Mouse (Mus musculus): ENCODE results near the gene Tmem135. TPM values are rescaled to one million over a fixed set of nuclear protein-coding genes. Genes with fewer than 3 reads are reported as not detected.
"Not testable (repeated sequence)": the region's sequence is repeated elsewhere in the genome, so short reads cannot be mapped to it uniquely, and the experiment has no call there.

Gene Tmem135
- polyA plus RNA-seq, 2 experiments, result 12.4 to 18.6 TPM

- ATAC-seq (ENCODE audit: low FRiP score, low read depth), result no peak
- H3K4me3 ChIP-seq (replicated peaks; ENCODE audit: low read length), result no peak overlapping the region
- no peak for TF ChIP-seq POLR2A (IDR thresholded peaks at IDR 0.05; ENCODE audit: borderline replicate concordance, extremely low read depth, insufficient read depth, insufficient read length)
- no peak for DNase-seq (ENCODE audit: low spot score)
- H3K4me1 ChIP-seq (ENCODE audit: control insufficient read depth, insufficient read depth, low read length), result no peaks in the 10 kb centered on the region
- H3K27ac ChIP-seq (replicated peaks; ENCODE audit: low read depth, low read length), result no peak overlapping the region
- H3K9ac ChIP-seq (ENCODE audit: low read depth, low read length, severe bottlenecking), result no peak overlapping the region
- WGBS, result 84% methylated on average over 1 of the region's 1 CpGs
- peaks cover 3% of the 10 kb centered on the region for H3K36me3 ChIP-seq (ENCODE audit: control insufficient read depth, insufficient read depth, low read length)
- no peaks in the 10 kb centered on the region for H3K9me3 ChIP-seq (ENCODE audit: control insufficient read depth, low read length)
- no peak overlapping the region for H3K4me2 ChIP-seq (replicated peaks; ENCODE audit: low read depth, low read length, severe bottlenecking)
- no peaks in the 10 kb centered on the region for H3K27me3 ChIP-seq (ENCODE audit: control insufficient read depth, insufficient read depth, low read length)
Observed at GRCm38 (mm10) chr7:89303765-89304164, 100.3 kb downstream of the Tmem135 start.

GRCm38 (mm10) chr7:89298911-89299458 is 105.0 kb downstream of the Tmem135 start:
- H3K27ac ChIP-seq (replicated peaks; ENCODE audit: low read depth, low read length), result no peak overlapping the region
- H3K4me2 ChIP-seq (replicated peaks; ENCODE audit: low read depth, low read length, severe bottlenecking), result no peak overlapping the region
- TF ChIP-seq POLR2A (IDR thresholded peaks at IDR 0.05; ENCODE audit: borderline replicate concordance, extremely low read depth, insufficient read depth, insufficient read length), result no peak
- DNase-seq (ENCODE audit: low spot score), result no peak
- peaks cover 3% of the 10 kb centered on the region for H3K36me3 ChIP-seq (ENCODE audit: control insufficient read depth, insufficient read depth, low read length)
- H3K4me3 ChIP-seq (replicated peaks; ENCODE audit: low read length), result no peak overlapping the region
- H3K27me3 ChIP-seq (ENCODE audit: control insufficient read depth, insufficient read depth, low read length), result no peaks in the 10 kb centered on the region
- 89% methylated on average over 1 of the region's 1 CpGs for WGBS
- H3K9me3 ChIP-seq (ENCODE audit: control insufficient read depth, low read length), result no peaks in the 10 kb centered on the region
- H3K9ac ChIP-seq (ENCODE audit: low read depth, low read length, severe bottlenecking), result no peak overlapping the region
- ATAC-seq (ENCODE audit: low FRiP score, low read depth), result no peak
- H3K4me1 ChIP-seq (ENCODE audit: control insufficient read depth, insufficient read depth, low read length), result no peaks in the 10 kb centered on the region

- Histone ChIP-seq H3K27me3 (ENCODE audit: control insufficient read depth, insufficient read depth, low read length) (no peaks in the 10 kb centered on the region), H3K4me1 (ENCODE audit: control insufficient read depth, insufficient read depth, low read length) (no peaks in the 10 kb centered on the region), H3K9me3 (ENCODE audit: control insufficient read depth, low read length) (no peaks in the 10 kb centered on the region), H3K4me2 (replicated peaks; ENCODE audit: low read depth, low read length, severe bottlenecking) (no peak overlapping the region), H3K36me3 (ENCODE audit: control insufficient read depth, insufficient read depth, low read length) (peaks cover 3% of the 10 kb centered on the region; the same call in 1 of the 2 replicates), H3K9ac (ENCODE audit: low read depth, low read length, severe bottlenecking) (no peak overlapping the region), H3K4me3 (replicated peaks; ENCODE audit: low read length) (no peak overlapping the region), H3K27ac (replicated peaks; ENCODE audit: low read depth, low read length) (no peak overlapping the region)
- no peak for TF ChIP-seq POLR2A (IDR thresholded peaks at IDR 0.05; ENCODE audit: borderline replicate concordance, extremely low read depth, insufficient read depth, insufficient read length)
- no peak for DNase-seq (ENCODE audit: low spot score)
- no peak for ATAC-seq (ENCODE audit: low FRiP score, low read depth)
- WGBS, result 81% methylated on average over 1 of the region's 1 CpGs
Observed at GRCm38 (mm10) chr7:89296941-89297340, 107.1 kb downstream of the Tmem135 start.

DNA sequence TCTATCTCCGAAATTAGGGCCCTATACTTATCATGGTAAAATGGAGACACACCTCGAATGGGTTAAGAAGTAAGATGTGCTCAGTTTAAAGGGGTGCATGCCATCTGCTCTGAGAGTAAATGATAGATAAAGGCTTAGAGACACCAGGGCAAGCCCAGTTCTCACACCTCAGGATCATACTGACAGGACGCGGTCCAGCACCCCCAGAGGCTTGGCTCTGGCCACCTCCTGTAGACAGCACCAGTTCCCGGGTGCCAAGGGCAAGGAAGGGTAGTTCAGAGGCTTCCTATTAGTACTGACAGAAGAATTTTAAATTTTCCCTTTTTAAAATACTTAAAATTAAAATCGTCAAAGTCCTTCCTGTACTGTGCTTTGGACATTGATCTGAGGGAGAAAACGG is 121.4 kb downstream of the Tmem135 start:
- Histone ChIP-seq H3K4me1 (ENCODE audit: control insufficient read depth, insufficient read depth, low read length) (no peaks in the 10 kb centered on the region), H3K27me3 (ENCODE audit: control insufficient read depth, insufficient read depth, low read length) (no peaks in the 10 kb centered on the region), H3K36me3 (ENCODE audit: control insufficient read depth, insufficient read depth, low read length) (peaks cover 4% of the 10 kb centered on the region), H3K27ac (replicated peaks; ENCODE audit: low read depth, low read length) (no peak overlapping the region), H3K9ac (ENCODE audit: low read depth, low read length, severe bottlenecking) (no peak overlapping the region), H3K4me2 (replicated peaks; ENCODE audit: low read depth, low read length, severe bottlenecking) (no peak overlapping the region), H3K9me3 (ENCODE audit: control insufficient read depth, low read length) (0 out of 2 replicates have a peak, but pooled peaks cover 1% of the 10 kb centered on the region), H3K4me3 (replicated peaks; ENCODE audit: low read length) (no peak overlapping the region)
- 87% methylated on average over 7 of the region's 7 CpGs for WGBS
- no peak for DNase-seq (ENCODE audit: low spot score)
- ATAC-seq (ENCODE audit: low FRiP score, low read depth), result no peak
- TF ChIP-seq POLR2A (IDR thresholded peaks at IDR 0.05; ENCODE audit: borderline replicate concordance, extremely low read depth, insufficient read depth, insufficient read length), result no peak

DNA sequence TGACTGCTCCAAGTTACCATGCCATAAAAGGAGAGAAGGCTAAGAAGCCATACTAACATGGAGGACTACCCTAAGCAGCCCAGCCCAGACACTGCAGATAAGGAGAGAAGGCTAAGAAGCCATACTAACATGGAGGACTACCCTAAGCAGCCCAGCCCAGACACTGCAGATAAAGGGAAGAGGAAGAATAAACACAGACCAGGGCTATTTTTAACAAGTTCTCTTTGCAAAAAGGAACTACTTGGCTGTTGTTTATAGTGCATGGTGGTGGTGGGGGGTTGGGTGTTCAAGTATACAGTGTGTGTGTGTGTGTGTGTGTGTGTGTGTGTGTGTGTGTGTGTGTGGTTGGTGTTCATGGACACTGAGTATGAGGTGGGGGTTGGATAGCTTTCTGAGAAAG is 133.6 kb downstream of the Tmem135 start:
- DNase-seq (ENCODE audit: low spot score); H3K4me2 ChIP-seq (replicated peaks; ENCODE audit: low read depth, low read length, severe bottlenecking); H3K4me3 ChIP-seq (replicated peaks; ENCODE audit: low read length); H3K36me3 ChIP-seq (ENCODE audit: control insufficient read depth, insufficient read depth, low read length); ATAC-seq (ENCODE audit: low FRiP score, low read depth); H3K27ac ChIP-seq (replicated peaks; ENCODE audit: low read depth, low read length); H3K9me3 ChIP-seq (ENCODE audit: control insufficient read depth, low read length); H3K27me3 ChIP-seq (ENCODE audit: control insufficient read depth, insufficient read depth, low read length); H3K9ac ChIP-seq (ENCODE audit: low read depth, low read length, severe bottlenecking); H3K4me1 ChIP-seq (ENCODE audit: control insufficient read depth, insufficient read depth, low read length): not testable (repeated sequence)

GRCm38 (mm10) chr7:89269826-89270225 is 134.2 kb downstream of the Tmem135 start:
- no peaks in the 10 kb centered on the region for H3K27me3 ChIP-seq (ENCODE audit: control insufficient read depth, insufficient read depth, low read length)
- ATAC-seq (ENCODE audit: low FRiP score, low read depth), result no peak
- no peak for DNase-seq (ENCODE audit: low spot score)
- peaks cover 5% of the 10 kb centered on the region; the same call in 1 of the 2 replicates for H3K36me3 ChIP-seq (ENCODE audit: control insufficient read depth, insufficient read depth, low read length)
- H3K27ac ChIP-seq (replicated peaks; ENCODE audit: low read depth, low read length), result no peak overlapping the region
- no peak overlapping the region for H3K4me3 ChIP-seq (replicated peaks; ENCODE audit: low read length)
- 0 out of 2 replicates have a peak, but pooled peaks cover 2% of the 10 kb centered on the region for H3K4me1 ChIP-seq (ENCODE audit: control insufficient read depth, insufficient read depth, low read length)
- H3K9ac ChIP-seq (ENCODE audit: low read depth, low read length, severe bottlenecking), result no peak overlapping the region
- TF ChIP-seq POLR2A (IDR thresholded peaks at IDR 0.05; ENCODE audit: borderline replicate concordance, extremely low read depth, insufficient read depth, insufficient read length), result no peak
- H3K4me2 ChIP-seq (replicated peaks; ENCODE audit: low read depth, low read length, severe bottlenecking), result no peak overlapping the region
- WGBS, result 84% methylated on average over 6 of the region's 6 CpGs
- no peaks in the 10 kb centered on the region for H3K9me3 ChIP-seq (ENCODE audit: control insufficient read depth, low read length)
